Mouse (Mus musculus) midbrain, embryonic 15.5 days (tissue): ENCODE data around the gene Lrguk. TPM values are rescaled to one million over a fixed set of nuclear protein-coding genes. Genes with fewer than 3 reads are reported as not detected.

Source experiments
- ATAC-seq: fragments of 200-750 bp; cut with Nextera tagmentation; replicated peaks from 2 replicates; pipeline ENCODE4 v1.8.0; 2017; ENCODE audit warnings: moderate TSS enrichment
- H3K27ac ChIP-seq: fragments of 300-500 bp; sonication (generic); 2 replicates; pipeline ENCODE4 v1.5.1; 2015; ENCODE audit warnings: mild to moderate bottlenecking, inconsistent platforms
- H3K27me3 ChIP-seq: fragments of 300-500 bp; sonication (generic); replicated peaks from 2 replicates; pipeline ENCODE4 v1.6.1; 2015; ENCODE audit warnings: inconsistent platforms
- H3K36me3 ChIP-seq: fragments of 300-500 bp; sonication (generic); replicated peaks from 2 replicates; pipeline ENCODE4 v1.6.1; 2015; ENCODE audit warnings: inconsistent platforms
- H3K4me1 ChIP-seq: fragments of 300-500 bp; sonication (generic); 2 replicates; pipeline ENCODE4 v1.6.1; 2015; ENCODE audit warnings: inconsistent platforms
- H3K4me2 ChIP-seq: fragments of 300-500 bp; sonication (generic); 2 replicates; pipeline ENCODE4 v1.6.1; 2015; ENCODE audit warnings: inconsistent platforms, mild to moderate bottlenecking, moderate library complexity
- H3K4me3 ChIP-seq: fragments of 300-500 bp; sonication (generic); 2 replicates; pipeline ENCODE4 v1.5.1; 2015; ENCODE audit warnings: mild to moderate bottlenecking, inconsistent platforms
- H3K9ac ChIP-seq: fragments of 300-500 bp; sonication (generic); 2 replicates; pipeline ENCODE4 v1.6.1; 2015; ENCODE audit warnings: mild to moderate bottlenecking, inconsistent platforms
- H3K9me3 ChIP-seq: fragments of 300-500 bp; sonication (generic); 2 replicates; pipeline ENCODE4 v1.6.1; 2016; ENCODE audit warnings: inconsistent platforms
- WGBS: fragments of 180-500 bp; shearing (Covaris S2); methylation state at CpG from one replicate; pipeline ENCODE4 v1.1.7; 2015; ENCODE audit warnings: mixed read lengths; 5-methylcytosine and 5-hydroxymethylcytosine counted together
- polyA plus RNA-seq: library from polyadenylated mRNA; unstranded; fragments of >200 nt; fragmentation: Nextera tagmentation; extraction: Ambion mirVana; gene quantifications from 2 replicates; pipeline ENCODE4 v1.2.1, GENCODE M21; 2015

The Lrguk gene
- polyA plus RNA-seq, 1 experiment from 2014 or later: 0.96 TPM

DNA sequence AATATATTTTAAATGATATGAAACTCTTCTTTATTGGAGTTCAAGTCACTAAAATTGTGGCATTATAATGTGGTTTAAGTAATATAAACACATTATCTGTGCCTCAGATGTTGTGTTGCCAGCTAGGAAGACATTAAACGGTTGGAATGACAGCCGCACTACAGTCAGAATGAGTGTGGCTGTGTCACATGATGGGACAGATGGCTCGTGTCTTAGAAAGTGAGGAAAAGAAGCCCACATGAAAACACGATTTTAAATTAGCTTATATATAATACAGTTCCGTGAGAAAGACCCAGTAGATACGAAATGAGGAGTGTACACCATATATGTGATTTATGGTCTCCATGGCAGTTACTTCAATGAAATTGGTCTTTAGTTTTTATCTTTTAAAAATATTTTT lies 82.2 kb downstream of the Lrguk start:
- Histone ChIP-seq H3K4me2 (no peak overlapping the region), H3K36me3 (no peaks in the 10 kb centered on the region), H3K4me3 (no peak overlapping the region), H3K9ac (no peak overlapping the region), H3K9me3 (no peaks in the 10 kb centered on the region), H3K27me3 (no peaks in the 10 kb centered on the region), H3K4me1 (no peaks in the 10 kb centered on the region), H3K27ac (no peak overlapping the region)
- no peak for ATAC-seq
- WGBS: 80% methylated on average over 6 of the region's 6 CpGs

DNA sequence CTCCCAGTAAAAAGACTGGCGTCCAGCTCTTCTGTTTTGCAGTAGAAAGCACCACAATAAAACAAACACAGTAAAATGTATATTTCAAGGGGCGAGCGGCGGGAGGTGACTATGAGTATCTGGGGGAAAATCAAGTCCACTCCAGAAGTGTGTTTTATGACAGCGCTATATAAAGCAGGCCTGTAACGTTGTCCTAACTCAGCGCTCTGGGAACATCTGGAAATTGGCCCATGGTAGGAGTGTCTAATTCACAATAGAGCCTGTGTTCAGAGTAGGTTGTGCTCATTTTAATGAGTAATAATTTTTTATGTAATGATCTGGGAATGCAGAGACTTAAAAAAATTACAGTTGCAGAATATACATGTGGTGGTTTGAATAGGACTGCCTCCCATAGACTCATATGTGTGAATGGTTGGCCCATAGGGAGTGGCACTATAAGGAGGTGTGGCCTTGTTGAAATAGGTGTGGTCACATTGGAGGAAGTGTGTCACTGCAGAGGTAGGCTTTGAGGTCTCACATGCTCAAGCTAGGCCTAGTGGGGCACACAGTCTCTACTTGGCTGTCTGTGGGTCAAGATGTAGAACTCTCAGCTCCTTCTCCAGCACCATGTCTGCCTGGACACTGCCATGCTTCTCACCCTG lies 87.7 kb downstream of the Lrguk start:
- ATAC-seq: no peak
- 97% methylated on average over 7 of the region's 7 CpGs for WGBS
- no peak overlapping the region for H3K4me2 ChIP-seq
- no peaks in the 10 kb centered on the region for H3K9me3 ChIP-seq
- H3K27me3 ChIP-seq: no peaks in the 10 kb centered on the region
- no peak overlapping the region for H3K9ac ChIP-seq
- no peaks in the 10 kb centered on the region for H3K4me1 ChIP-seq
- no peaks in the 10 kb centered on the region for H3K36me3 ChIP-seq
- no peak overlapping the region for H3K27ac ChIP-seq
- H3K4me3 ChIP-seq: no peak overlapping the region

DNA sequence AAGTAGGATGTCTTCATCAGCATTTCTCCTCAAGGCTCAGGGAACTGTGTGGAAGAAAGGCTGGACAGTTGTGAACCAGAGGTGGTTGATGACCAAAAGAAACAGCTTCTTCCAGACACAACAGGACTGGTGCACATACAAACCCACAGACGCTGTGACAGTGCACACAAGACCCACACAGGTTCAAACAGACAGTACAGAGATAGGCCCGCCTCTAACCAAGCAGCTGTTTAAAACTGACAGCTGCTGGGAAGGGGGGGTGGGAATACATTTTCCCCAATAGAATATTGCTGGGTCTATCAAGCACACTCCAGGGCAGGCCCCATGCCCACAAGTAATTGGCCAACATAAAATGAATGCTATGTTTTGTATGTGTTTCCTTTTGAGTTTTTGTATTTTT lies 95.2 kb downstream of the Lrguk start:
- H3K9me3 ChIP-seq: no peaks in the 10 kb centered on the region
- H3K4me1 ChIP-seq: no peaks in the 10 kb centered on the region
- no peak for ATAC-seq
- WGBS: 83% methylated on average over 2 of the region's 2 CpGs
- no peak overlapping the region for H3K27ac ChIP-seq
- no peaks in the 10 kb centered on the region for H3K36me3 ChIP-seq
- no peak overlapping the region for H3K4me2 ChIP-seq
- no peak overlapping the region for H3K9ac ChIP-seq
- H3K27me3 ChIP-seq: no peaks in the 10 kb centered on the region
- H3K4me3 ChIP-seq: no peak overlapping the region

DNA sequence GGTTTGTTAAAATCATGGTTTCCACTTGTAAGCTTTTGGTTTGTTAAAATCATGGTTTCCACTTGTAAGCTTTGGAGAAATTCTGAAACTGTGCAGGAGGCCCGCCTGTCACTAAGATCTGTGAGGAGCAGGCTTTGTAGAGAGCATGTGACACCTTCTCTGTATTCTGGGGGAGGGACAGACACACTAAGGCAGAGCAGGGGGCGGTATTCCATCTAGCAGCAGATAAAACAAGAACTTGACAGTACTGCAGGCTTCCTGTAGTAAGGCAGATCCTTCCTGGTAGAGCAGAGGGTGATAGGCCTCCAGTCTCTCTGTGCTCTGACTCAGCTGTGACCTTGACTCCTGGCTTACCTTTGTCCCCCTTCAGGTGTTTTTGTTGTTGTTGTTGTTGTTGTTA lies 100.0 kb downstream of the Lrguk start:
- Histone ChIP-seq H3K4me3 (no peak overlapping the region), H3K4me1 (no peaks in the 10 kb centered on the region), H3K4me2 (no peak overlapping the region), H3K9me3 (no peaks in the 10 kb centered on the region), H3K9ac (no peak overlapping the region), H3K27me3 (no peaks in the 10 kb centered on the region), H3K36me3 (no peaks in the 10 kb centered on the region), H3K27ac (no peak overlapping the region)
- WGBS: 84% methylated on average over 2 of the region's 2 CpGs
- ATAC-seq: no peak

DNA sequence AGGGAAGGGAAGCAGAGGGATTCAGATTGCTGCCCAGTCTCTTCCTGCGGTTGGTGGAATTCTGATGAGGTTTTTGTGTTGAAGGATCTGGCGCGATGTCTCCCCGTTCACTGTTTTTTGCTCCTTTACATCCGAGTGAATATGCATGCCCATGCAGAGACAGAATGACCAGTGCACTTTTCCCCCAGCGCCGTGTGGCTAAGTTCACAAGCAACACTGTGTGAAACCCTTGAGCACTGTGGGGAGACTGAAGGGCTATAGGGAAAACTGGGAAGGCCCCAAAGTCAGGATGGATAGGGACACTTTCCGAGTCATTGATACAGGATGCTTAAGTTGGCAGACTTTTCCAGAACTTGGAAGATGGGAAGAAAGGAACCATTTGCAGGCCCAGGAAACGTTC lies 103.1 kb downstream of the Lrguk start:
- Histone ChIP-seq H3K4me3 (no peak overlapping the region), H3K9me3 (no peaks in the 10 kb centered on the region), H3K36me3 (no peaks in the 10 kb centered on the region), H3K9ac (no peak overlapping the region), H3K27me3 (no peaks in the 10 kb centered on the region), H3K27ac (no peak overlapping the region), H3K4me2 (no peak overlapping the region), H3K4me1 (no peaks in the 10 kb centered on the region)
- ATAC-seq: no peak
- 87% methylated on average over 9 of the region's 9 CpGs for WGBS

DNA sequence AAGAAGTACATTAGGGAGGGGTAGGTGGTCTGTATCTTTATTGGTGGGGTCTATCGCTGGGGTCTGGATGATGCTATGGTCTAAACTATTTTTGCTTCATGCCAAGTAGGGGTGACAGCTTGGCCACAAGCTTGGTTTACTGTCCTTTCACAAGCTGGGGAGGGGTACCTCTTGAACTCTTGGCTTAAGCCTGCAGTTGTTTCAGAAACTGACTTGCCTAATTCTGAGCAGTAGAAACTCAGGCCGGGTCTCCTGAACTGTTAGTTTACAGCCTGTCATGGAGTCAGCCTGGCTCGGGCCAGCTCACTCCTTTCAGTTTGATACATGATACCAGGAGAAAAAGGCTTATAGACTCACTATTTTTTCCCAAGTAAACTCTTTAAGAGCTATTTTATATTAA lies 109.1 kb downstream of the Lrguk start:
- Histone ChIP-seq H3K4me3 (no peak overlapping the region), H3K9me3 (no peaks in the 10 kb centered on the region), H3K9ac (no peak overlapping the region), H3K27me3 (no peaks in the 10 kb centered on the region), H3K36me3 (no peaks in the 10 kb centered on the region), H3K27ac (no peak overlapping the region), H3K4me2 (no peak overlapping the region), H3K4me1 (no peaks in the 10 kb centered on the region)
- 91% methylated on average over 3 of the region's 3 CpGs for WGBS
- ATAC-seq: no peak

DNA sequence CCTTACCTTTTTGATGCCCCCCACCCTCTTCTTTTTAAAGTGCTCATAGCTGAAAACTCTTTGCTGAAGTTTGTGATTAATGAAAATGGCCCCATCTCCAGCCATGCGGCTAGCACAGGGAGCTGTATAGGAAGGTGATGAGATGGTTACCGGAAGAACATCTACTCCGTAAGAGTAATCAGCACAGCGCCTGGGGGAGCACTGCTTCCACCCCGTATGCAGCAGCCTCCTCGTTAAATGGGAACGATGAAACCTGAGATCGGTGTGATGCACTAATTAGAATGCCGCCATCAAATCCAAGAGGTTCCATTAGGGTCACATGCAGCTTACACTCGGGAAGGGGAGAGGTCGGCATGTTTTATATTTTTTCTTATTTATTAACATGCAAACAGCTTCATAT lies 113.7 kb downstream of the Lrguk start:
- H3K4me3 ChIP-seq: no peak overlapping the region
- no peak overlapping the region for H3K27ac ChIP-seq
- H3K4me2 ChIP-seq: no peak overlapping the region
- H3K9ac ChIP-seq: no peak overlapping the region
- WGBS: 66% methylated on average over 11 of the region's 11 CpGs
- H3K9me3 ChIP-seq: no peaks in the 10 kb centered on the region
- no peaks in the 10 kb centered on the region for H3K27me3 ChIP-seq
- no peaks in the 10 kb centered on the region for H3K36me3 ChIP-seq
- no peaks in the 10 kb centered on the region for H3K4me1 ChIP-seq
- ATAC-seq: no peak

DNA sequence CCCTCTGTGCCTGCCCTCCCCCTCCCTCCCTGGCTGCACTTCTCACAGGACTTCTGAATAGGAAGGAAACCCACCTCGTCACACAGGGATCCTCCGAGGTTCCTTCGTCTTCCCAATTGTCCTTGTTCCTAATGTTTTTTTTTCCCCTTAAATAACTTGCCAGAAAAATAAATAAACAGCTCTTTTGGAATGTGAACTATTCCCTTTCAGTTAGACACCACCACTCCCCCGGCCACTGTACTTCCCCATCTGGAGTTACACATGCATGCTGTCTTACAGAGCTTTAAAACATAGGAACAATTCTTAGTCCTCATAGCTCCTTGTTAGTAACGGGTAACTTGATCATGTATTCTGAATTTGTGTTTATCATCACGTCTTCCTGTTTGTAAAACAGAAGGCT lies 116.8 kb downstream of the Lrguk start:
- Histone ChIP-seq H3K4me2 (no peak overlapping the region), H3K4me1 (no peaks in the 10 kb centered on the region), H3K9ac (no peak overlapping the region), H3K27ac (no peak overlapping the region), H3K36me3 (no peaks in the 10 kb centered on the region), H3K9me3 (no peaks in the 10 kb centered on the region), H3K27me3 (no peaks in the 10 kb centered on the region), H3K4me3 (no peak overlapping the region)
- 74% methylated on average over 6 of the region's 6 CpGs for WGBS
- ATAC-seq: no peak

DNA sequence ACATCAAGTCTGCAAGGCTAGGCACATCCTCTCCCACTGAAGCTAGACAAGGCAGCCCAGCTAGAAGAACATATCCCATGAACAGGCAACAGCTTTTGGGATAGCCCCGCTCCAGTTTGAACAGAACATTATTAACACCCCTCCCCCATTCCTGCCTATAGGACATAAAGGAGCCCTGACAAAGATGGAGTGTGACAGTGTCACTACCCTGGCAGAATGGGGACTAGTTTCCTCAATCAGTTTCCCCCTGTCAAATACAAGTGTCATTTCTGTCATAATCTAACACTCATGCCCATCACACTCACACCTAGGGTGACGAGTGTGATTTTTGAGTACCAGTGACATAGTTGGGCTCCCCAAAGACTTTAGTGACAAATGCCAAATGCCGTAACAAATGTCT lies 118.8 kb downstream of the Lrguk start:
- no peaks in the 10 kb centered on the region for H3K27me3 ChIP-seq
- H3K27ac ChIP-seq: no peak overlapping the region
- H3K9ac ChIP-seq: no peak overlapping the region
- H3K9me3 ChIP-seq: no peaks in the 10 kb centered on the region
- 91% methylated on average over 3 of the region's 3 CpGs for WGBS
- H3K4me3 ChIP-seq: no peak overlapping the region
- ATAC-seq: no peak
- H3K4me1 ChIP-seq: peaks cover 5% of the 10 kb centered on the region
- no peak overlapping the region for H3K4me2 ChIP-seq
- no peaks in the 10 kb centered on the region for H3K36me3 ChIP-seq

DNA sequence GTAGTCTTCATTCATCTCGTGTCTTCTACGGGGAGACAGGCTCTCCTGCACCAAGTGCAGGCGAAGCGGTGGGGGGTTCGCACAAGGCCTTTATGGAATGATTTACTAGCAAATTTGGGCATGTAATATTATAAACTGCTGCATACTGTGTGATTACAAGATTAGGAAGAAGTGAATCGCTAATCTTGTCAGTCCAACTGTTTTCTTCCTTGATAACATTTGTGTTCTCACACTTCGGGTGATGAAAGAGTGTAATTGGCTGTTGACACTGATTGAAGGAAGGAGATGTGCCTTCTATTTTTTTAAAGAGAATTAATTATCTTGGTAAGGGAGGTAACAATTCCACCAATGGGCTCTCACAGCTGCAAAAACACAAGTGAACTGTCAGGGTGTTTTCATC lies 119.4 kb downstream of the Lrguk start:
- Histone ChIP-seq H3K9me3 (no peaks in the 10 kb centered on the region), H3K36me3 (no peaks in the 10 kb centered on the region), H3K27me3 (no peaks in the 10 kb centered on the region), H3K4me2 (no peak overlapping the region), H3K9ac (no peak overlapping the region), H3K4me1 (peaks cover 11% of the 10 kb centered on the region), H3K4me3 (no peak overlapping the region), H3K27ac (no peak overlapping the region)
- no peak for ATAC-seq
- 84% methylated on average over 7 of the region's 7 CpGs for WGBS

DNA sequence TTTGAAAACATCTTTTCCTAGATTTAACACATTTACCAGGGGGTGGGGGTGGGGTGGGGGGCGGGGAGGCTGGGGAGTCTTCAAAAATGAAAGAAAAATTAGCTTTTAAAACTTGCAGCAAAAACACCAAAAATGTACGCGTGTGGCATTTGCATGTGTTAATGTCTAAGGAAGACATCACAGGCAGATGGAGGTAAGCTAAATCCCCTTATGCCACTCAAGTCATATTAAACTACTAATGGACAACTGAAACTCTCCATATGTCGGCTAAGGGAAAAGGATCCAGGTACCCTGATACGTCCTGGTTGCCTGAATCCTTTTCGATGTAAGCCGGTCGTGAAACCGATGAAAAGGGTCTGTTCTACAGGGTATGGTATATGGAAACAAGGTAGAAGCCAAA lies 119.8 kb downstream of the Lrguk start:
- Histone ChIP-seq H3K27ac (no peak overlapping the region), H3K4me2 (no peak overlapping the region), H3K9me3 (no peaks in the 10 kb centered on the region), H3K27me3 (no peaks in the 10 kb centered on the region), H3K4me1 (peaks cover 15% of the 10 kb centered on the region), H3K9ac (no peak overlapping the region), H3K4me3 (no peak overlapping the region), H3K36me3 (no peaks in the 10 kb centered on the region)
- ATAC-seq: no peak
- 89% methylated on average over 9 of the region's 9 CpGs for WGBS

DNA sequence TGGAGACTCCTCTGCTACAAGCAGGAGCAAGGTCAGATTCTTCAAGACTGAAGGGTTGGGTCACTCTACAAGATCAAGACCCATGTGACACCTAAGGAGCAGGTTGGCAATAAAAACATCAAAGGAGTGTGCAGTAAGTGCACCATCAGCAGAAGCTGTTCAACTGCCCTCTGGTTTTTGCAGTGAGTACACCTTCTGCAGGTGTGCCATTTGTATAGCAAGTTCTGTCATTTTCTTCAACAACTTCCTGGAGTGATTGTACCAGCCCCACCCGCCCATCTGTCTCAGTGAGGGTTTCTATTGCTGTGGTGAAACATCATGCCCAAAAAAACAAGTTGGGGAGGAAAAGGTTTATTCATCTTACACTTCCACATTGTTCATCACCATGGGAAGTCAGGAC lies 120.6 kb downstream of the Lrguk start:
- no peak overlapping the region for H3K27ac ChIP-seq
- no peaks in the 10 kb centered on the region for H3K36me3 ChIP-seq
- H3K27me3 ChIP-seq: no peaks in the 10 kb centered on the region
- H3K4me3 ChIP-seq: no peak overlapping the region
- no peaks in the 10 kb centered on the region for H3K9me3 ChIP-seq
- H3K4me2 ChIP-seq: no peak overlapping the region
- no peak overlapping the region for H3K9ac ChIP-seq
- 86% methylated on average over 1 of the region's 1 CpGs for WGBS
- ATAC-seq: no peak
- H3K4me1 ChIP-seq: peaks cover 23% of the 10 kb centered on the region

DNA sequence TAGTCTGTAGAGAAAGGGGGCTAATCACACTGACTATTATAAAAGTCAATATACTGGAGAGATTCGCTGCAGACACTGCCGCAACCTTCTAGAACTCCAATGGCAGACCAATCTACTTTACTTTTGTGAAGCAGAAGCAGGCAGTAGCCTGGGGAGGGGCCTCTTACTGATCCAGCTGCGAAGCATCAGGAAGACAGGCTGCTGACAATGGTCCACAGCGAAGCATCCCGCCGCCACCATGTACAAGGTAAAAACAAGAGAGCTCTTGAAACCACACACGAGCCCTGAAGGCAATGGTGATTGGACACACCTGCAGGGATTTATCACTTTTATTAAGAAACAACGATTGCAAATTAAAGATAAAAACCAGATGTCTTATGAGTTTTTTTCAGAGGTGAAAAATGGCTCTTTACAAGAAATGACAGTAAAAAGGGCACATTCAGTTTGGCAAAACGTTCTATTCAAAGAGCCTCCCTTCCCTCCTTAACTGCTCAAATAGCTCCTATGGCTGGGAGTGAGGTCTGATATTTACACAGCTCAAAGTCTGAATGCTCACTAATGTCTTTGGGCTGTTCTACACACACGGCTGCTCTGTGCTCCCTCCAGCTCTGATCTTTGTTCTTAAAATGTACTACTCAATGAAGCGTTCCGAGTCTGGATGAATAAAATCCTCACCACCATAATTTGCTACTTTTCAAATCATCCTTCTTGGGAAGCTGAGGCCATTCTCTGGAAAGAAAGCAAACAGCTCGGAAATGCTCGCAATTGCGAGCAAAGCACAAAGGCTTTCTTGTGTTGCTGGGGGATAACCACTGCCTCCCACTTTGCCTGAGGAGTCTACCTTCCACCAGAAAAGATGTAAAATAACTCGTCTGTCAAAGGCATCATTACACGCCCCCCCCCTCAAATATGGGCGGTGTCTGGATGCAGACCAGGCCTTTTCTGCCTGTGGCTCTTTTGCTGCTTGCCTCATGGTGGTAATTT lies 124.1 kb downstream of the Lrguk start:
- H3K4me2 ChIP-seq: no peak overlapping the region
- H3K4me1 ChIP-seq: peaks cover 34% of the 10 kb centered on the region
- 45% methylated on average over 18 of the region's 18 CpGs for WGBS

More for the DNA sequence above, 124.1 kb downstream of the Lrguk start:
- no peaks in the 10 kb centered on the region for H3K27me3 ChIP-seq
- peaks cover 9% of the 10 kb centered on the region; the same call in 1 of the 2 replicates for H3K36me3 ChIP-seq
- H3K9me3 ChIP-seq: no peaks in the 10 kb centered on the region
- no peak overlapping the region for H3K4me3 ChIP-seq
- H3K27ac ChIP-seq: peak overlapping the region; percentile 71
- no peak overlapping the region for H3K9ac ChIP-seq
- ATAC-seq: peak; percentile 67
